ENCODE assay signal across 8 mouse cellular contexts in genomic region chr16:44557084-44557483, GRCm38 (mm10). TPM values are rescaled to one million over a fixed set of nuclear protein-coding genes. Genes with fewer than 3 reads are reported as not detected.
DNase-seq lines count a peak whose midpoint lies in the region; ATAC-seq and TF ChIP-seq lines count a peak whose summit lies in the region.

No protein-coding gene starts in this region.

- H3K9me3 ChIP-seq in embryonic facial prominence, embryonic 10.5 days = no peaks in the 10 kb centered on the region
- no peaks in the 10 kb centered on the region for H3K9me3 ChIP-seq in hindbrain, embryonic 11.5 days (ENCODE audit: control insufficient read depth, low read length)
- H3K9me3 ChIP-seq in midbrain, postnatal 0 days (ENCODE audit: low read length) = no peaks in the 10 kb centered on the region

- H3K36me3 ChIP-seq in embryonic facial prominence, embryonic 10.5 days (replicated peaks) = 0 out of 2 replicates have a peak, but pooled peaks cover 2% of the 10 kb centered on the region
- no peaks in the 10 kb centered on the region for H3K36me3 ChIP-seq in hindbrain, embryonic 11.5 days (ENCODE audit: control insufficient read depth, insufficient read depth, low read length)
- no peaks in the 10 kb centered on the region for H3K36me3 ChIP-seq in midbrain, postnatal 0 days (ENCODE audit: insufficient read depth, low read length)

- H3K4me3 ChIP-seq in embryonic facial prominence, embryonic 10.5 days = peak overlapping the region; percentile 90
- peak overlapping the region; percentile 93 for H3K4me3 ChIP-seq in hindbrain, embryonic 11.5 days (ENCODE audit: low read depth, low read length)
- H3K4me3 ChIP-seq in midbrain, postnatal 0 days (ENCODE audit: low read depth, low read length) = peak overlapping the region; percentile 55

- peak overlapping the region; percentile 96 for H3K27ac ChIP-seq in embryonic facial prominence, embryonic 10.5 days (replicated peaks)
- H3K27ac ChIP-seq in hindbrain, embryonic 11.5 days (ENCODE audit: low read depth, low read length) = peak overlapping the region; percentile 94
- peak overlapping the region; percentile 74; the same call in 1 of the 2 replicates for H3K27ac ChIP-seq in midbrain, postnatal 0 days (ENCODE audit: low read depth, low read length)

- H3K4me1 ChIP-seq in embryonic facial prominence, embryonic 10.5 days = peaks cover 66% of the 10 kb centered on the region
- peaks cover 2% of the 10 kb centered on the region for H3K4me1 ChIP-seq in hindbrain, embryonic 11.5 days (replicated peaks; ENCODE audit: control insufficient read depth, insufficient read depth, low read length)
- H3K4me1 ChIP-seq in midbrain, postnatal 0 days (ENCODE audit: insufficient read depth, low read length) = peaks cover 4% of the 10 kb centered on the region; the same call in 1 of the 2 replicates

- no peak for ATAC-seq in hindbrain, embryonic 11.5 days (ENCODE audit: low FRiP score)
- ATAC-seq in midbrain, postnatal 0 days (ENCODE audit: low FRiP score) = no peak

- peak overlapping the region; percentile 99 for H3K9ac ChIP-seq in hindbrain, embryonic 11.5 days (ENCODE audit: low read depth, low read length)
- peak overlapping the region; percentile 71; the same call in 1 of the 2 replicates for H3K9ac ChIP-seq in midbrain, postnatal 0 days (replicated peaks; ENCODE audit: low read length, poor library complexity, severe bottlenecking)

- peak; percentile 14 for DNase-seq in kidney, postnatal 14 days
- no peak for DNase-seq in kidney, adult 8-10 months
- no peak for DNase-seq in embryonic facial prominence, embryonic 10.5 days (ENCODE audit: low spot score)
- DNase-seq in hindbrain, embryonic 11.5 days (ENCODE audit: low spot score) = no peak
- no peak for DNase-seq in midbrain, postnatal 0 days (ENCODE audit: low spot score)
- DNase-seq in B cell, adult 2 months = no peak
- no peak for DNase-seq in frontal cortex, adult 2 months (ENCODE audit: extremely low spot score in 1 of 2, low spot score in 1 of 2)
- DNase-seq in layer of hippocampus, postnatal 36 days = no peak

- WGBS in embryonic facial prominence, embryonic 10.5 days = 28% methylated on average over 7 of the region's 7 CpGs
- 12% methylated on average over 7 of the region's 7 CpGs for WGBS in hindbrain, embryonic 11.5 days
- 19% methylated on average over 7 of the region's 7 CpGs for WGBS in midbrain, postnatal 0 days

- H3K4me2 ChIP-seq in hindbrain, embryonic 11.5 days (replicated peaks; ENCODE audit: low read depth, low read length) = peak overlapping the region; percentile 71
- peak overlapping the region; percentile 99 for H3K4me2 ChIP-seq in midbrain, postnatal 0 days (ENCODE audit: low read depth, low read length, poor library complexity, severe bottlenecking)

- peaks cover 5% of the 10 kb centered on the region; the same call in 1 of the 2 replicates for H3K27me3 ChIP-seq in embryonic facial prominence, embryonic 10.5 days (replicated peaks; ENCODE audit: low read depth, poor library complexity, severe bottlenecking)
- no peaks in the 10 kb centered on the region for H3K27me3 ChIP-seq in hindbrain, embryonic 11.5 days (ENCODE audit: control insufficient read depth, insufficient read depth, low read length)
- H3K27me3 ChIP-seq in midbrain, postnatal 0 days (ENCODE audit: insufficient read depth, low read length) = no peaks in the 10 kb centered on the region

- TF ChIP-seq CTCF in midbrain, postnatal 0 days (IDR thresholded peaks at IDR 0.05) = no peak

RNA-seq across cellular contexts. Expression of gene Boc, which starts 1.6 kb away (rescaled TPM):
- polyA plus RNA-seq in embryonic facial prominence, embryonic 10.5 days (2016; fragmentation: Nextera tagmentation; extraction: Ambion mirVana) = 14.2 and 14.3 TPM in 2 replicates
- polyA plus RNA-seq in hindbrain, embryonic 11.5 days (2014; fragmentation: Nextera tagmentation; extraction: Ambion mirVana) = 34.3 and 41.7 TPM in 2 replicates
- total RNA-seq in midbrain, postnatal 0 days (2014; rRNA removed) = 13.5 and 24.9 TPM in 2 replicates
- polyA plus RNA-seq in midbrain, postnatal 0 days (2015; fragmentation: Nextera tagmentation; extraction: Ambion mirVana) = 2.7 and 3.9 TPM in 2 replicates
- polyA plus RNA-seq in frontal cortex, adult 2 months (2012; rRNA removed) = 7.9 and 8.5 TPM in 2 replicates
- total RNA-seq in layer of hippocampus, postnatal 36 days (2021) = 10 to 100 TPM in 1 of 2 experiments, 1 to 10 TPM in 1; 9.8 to 10.1 TPM
